Mouse (Mus musculus): Measurements from ENCODE around the gene Zfp704. TPM values are rescaled to one million over a fixed set of nuclear protein-coding genes. Genes with fewer than 3 reads are reported as not detected.

Gene Zfp704
- total RNA-seq (2023), result 0.12 TPM

DNA sequence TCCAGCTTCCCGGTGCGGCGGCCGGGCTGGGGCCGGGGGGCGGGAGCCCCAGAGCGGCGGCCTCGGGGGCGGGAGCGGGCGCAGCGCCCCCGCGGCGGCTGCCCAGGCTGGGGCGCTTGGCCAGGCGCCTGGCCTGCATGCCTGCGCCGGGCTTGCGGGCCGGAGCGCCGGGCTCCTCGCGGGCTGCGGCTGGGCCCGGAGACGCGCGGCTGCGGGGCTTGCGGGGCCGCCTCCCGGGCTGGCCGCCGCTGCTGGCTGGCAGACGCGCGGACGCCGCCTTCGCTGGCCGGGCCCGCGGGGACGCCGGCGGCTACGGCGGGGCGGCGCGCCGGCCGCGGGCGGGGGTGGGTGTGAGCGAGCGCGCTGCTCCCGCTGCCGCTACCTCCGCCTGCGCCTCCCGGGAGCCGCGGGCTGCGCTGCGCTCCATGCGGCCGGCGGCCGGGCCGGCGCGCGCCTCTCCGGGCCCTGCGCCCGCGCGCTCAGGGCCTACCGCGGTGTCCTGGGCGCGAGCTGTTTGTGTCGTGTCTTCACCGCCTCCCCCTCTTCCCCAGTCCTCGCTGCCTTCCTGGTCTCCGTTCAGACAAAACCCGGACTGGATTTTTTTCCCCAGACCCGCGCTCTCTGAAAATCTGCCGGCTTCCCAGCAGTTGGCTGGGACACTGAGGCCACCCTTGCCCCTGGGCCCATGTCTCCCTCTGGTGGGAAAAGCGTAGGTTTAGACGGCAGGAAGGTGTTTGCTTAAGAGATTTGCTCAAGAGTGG, at the start of gene Zfp704:
TSS of gene Zfp704 (minus strand) at position 505 of the 761 bp plus-strand sequence.

